Mouse (Mus musculus): ENCODE results near the gene Gnb2.

Gnb2 gene

DNA sequence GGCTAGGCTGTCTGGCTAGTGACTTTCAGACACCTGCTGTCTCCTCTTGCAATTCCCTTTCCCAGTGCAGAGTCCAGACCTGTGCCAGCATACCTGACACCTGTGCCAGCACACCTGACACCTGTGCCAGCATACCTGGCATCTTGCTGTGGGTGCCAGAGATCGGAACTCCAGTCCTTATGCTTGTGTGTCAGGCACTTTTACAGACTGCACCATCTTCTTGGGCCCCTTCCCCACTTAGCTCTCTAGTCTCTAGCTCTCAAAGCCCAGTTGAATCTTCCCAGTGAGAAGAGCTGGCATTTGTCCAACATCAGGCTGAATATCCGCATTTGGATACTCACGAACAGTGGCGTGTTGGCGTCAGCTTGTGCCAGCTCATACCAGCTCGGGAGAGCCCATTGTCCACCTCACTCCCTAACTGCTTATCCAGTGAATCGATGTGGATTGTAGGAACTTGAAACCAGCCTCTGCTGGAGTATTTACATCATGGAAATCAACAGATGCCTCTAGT is 6.0 kb upstream of the Gnb2 start:
- DNase-seq = no peak

DNA sequence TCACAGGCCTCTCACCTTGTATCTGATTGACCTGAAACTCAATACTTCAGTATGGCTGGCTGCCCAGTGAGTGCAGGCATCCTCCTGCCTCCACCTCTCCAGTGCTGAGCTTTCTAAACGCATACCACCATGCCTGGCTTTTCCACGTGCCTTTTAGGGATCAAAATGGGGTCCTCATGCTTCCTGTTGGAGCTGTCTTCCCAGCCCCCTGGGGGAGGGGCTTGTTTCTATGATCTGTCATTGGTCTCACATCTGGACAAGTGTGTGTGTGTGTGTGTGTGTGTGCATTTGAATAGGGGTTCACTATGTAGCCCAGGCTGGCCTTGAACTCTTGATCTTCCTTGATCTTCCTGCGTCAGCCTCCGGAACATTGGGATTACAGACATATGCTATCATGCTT is 4.2 kb upstream of the Gnb2 start:
- no peak for DNase-seq

DNA sequence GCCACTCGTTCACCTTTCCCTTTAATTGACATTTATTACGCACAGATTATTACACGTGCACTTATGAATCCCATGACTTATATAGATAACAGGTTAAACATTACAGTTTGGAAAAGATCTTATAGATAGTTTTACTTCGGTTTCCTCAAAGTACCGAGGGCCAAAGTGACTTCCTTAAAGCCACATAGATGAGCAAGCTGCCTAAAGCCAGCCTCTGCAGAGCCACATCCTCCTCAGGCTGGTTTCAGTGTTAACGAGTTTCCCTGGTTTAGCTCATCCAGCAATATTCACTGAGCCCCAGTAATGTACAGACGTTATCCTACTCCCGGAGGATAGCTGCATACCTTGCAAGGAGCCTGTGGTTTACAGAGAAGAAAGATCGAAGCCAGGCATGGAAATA is 2.0 kb upstream of the Gnb2 start:
- DNase-seq = no peak

DNA sequence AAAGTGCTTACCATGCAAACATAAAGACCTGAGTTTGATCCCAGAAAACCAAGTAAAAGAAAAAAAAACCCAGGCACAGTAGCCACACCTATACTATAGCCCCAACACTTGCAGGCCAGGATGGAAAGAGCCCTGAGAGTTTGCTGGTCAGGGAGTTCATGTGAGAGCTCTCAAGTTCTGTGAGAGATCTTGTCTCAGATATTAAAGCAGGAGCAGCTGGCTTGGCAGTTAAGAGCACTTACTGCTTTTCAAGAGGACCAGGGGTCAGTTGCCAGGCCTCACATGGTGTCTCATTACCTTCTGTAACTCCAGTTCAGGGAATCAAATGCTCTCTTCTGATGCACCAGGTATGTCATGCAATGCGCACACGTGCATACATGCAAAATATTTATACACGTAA is 1.5 kb upstream of the Gnb2 start:
- no peak for DNase-seq

DNA sequence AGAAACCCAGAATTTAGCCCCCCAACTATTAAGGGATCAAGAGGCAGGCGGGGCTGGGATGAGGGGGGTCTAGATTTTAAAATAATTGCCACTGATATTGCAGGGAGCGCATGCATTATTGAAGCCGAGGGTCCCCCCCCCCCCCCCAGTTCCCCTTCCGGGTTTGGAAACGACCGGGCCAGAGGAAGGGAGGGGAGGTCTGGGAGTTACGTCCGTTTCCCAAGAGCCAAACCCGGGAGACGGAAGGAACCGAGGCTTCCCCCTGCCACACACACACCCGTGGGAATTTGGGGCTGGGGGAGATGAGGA is 548 bp downstream of the Gnb2 start:
- no peak for DNase-seq

DNA sequence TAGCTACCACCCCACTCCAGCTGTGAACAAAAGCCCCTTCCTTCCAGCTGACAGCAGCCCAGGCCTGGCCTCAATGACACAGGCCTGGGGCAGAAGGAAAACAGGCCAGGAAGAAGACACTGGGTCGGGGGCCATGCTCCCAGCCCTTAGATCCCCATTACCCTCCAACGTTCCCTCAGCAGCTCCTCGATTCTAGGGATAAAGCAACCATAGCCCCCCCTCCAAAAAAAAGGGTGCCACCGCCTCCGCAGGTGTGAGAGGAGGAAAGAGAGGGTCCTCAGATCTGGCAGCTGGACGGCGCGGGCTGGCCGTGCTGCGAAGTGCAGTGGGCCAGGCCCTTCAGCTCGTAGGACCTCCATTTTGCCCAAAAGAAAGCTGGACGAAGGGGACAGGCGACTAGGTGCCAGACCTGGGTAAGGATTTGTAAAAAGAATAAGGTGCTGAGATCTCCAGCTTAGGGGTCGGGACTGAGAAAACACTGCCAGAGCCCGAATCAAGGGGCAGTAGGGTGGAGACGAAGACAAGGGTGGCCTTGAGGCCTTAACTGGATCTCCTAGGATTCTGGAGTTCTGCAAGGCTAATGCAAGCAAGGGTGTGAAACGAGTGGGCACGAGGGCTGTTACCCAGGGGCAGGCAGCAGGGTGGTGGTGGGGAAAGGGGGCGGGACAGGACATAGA is 1.0 kb downstream of the Gnb2 start:
- no peak for DNase-seq

DNA sequence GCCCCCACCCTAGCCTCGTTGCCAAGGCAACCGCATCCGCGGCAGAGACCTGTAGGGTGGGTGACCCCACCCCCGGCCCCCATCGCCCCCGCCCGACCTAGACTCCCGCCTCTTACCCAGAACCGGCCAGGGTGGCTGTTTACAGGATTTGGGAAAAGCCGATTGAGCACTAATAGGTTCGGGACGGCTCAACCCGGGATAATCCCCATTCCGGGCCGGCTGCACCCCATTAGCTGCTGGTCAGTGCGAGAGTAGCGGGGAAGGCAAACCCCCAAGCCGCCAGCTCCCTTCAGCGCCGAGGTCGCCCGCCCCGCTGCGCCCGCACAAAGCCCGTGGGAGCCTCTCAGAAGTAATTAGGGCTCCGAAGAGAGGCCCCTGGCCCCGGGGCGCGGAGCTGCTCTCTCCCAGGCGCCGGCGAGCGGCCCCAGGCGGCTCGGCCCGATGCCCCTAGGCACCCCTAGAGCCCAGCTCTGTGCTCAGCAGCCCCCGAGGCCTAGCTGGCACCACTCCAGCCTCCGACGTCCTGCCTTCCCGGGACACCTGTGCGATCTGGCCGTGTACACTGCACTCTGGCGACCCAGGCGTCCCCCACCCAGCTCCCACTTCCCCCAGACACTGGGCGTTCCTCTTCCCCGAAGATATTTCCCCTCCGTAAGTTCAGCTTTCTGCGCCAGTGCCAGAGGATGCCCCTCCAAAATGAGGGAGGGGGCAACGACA is 1.7 kb downstream of the Gnb2 start:
- no peak for DNase-seq

DNA sequence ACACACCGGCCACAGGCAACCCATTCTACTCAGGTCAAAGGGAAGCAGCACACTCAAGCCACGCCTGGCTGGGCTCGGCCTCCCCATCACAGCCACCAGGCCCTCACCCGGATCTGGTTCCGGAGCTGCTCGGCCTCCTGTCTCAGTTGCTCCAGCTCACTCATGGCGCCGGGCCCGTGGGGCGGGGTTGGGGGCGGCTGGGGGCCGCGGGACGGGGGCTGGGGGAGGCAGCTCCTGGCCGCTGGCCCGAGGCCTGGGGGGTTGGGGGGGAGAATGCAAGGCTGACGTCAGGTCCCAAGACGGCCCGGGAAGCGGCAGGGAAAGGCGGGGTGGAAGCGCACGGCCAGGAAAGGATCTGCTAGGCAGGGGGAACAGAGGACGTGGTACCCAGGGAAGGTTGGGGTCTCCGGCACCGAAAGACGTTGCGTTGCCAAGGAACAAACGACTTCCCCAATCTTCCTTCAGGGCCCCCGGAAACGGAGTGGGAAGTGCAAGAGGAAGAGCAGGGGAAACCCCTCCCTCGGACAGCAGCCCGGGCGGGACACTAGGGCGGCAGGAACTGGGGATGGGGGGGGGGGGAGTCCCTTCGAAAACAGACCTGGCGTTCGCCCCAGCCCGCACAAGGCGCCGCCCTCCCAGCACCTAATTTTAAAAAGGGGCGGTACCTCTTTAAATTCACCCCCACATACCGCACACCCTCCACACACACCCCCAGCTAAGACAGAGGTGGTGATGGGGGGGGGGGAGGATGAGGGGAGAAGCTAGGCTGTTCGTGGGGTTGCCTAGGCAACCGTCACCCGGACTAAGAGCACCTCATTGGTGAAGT is 2.5 kb downstream of the Gnb2 start:
- DNase-seq = peak; percentile 69

DNA sequence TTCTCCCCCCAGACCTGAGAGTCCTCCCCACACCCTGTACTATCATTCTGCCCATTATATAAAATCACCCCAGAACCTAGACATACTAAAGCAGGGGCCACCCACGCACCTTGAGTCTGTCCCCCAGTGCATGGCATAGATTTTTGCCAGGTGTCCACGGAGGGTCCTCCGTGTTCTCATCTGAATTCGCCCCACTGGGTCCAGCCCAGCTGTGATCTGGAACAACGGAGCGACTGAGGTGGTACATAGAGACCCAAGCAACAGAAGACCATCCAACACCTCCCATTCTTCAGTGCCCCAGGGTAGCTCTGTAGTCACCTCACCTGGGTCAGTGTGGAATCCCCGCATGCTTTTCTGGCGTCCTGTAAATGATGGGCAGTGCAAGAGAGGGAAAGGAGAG is 3.2 kb downstream of the Gnb2 start:
- no peak for DNase-seq

DNA sequence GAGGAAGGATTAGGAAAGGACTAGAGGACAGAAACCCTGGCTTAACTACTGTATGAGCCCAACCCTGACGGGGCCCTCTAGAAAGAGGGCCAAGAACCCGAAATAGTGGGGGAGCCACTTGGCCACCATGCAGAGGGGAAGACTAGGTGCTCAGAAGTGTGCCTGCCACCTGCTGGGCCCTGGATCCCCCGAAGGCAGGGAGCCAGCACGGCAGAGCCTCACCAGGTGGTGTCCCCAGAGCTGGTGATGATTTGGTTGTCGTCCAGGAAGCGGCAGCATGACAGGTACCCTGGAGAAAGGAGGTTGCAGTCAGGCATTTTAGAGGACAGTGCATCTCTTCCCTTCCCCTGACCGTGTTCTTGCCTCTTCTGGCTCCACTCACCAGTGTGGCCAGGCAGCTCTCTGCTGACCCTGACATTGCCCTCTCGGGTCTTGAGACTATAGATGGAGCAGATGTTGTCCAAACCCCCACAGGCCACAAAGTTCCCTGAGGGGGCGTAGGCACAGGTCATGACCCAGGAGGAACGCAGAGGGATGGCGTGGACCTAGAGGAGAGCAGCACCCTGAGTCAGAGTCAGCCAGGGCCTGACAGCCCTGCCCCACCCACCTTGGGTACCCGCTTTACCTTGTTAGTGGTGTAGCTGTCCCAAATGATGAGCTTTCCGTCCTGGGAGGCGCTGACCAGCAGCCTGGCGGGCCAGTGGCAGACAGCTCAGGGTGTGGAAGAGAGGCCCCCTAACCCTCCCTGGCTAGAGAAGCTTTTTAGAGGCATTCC is 3.9 kb downstream of the Gnb2 start:
- DNase-seq = no peak

DNA sequence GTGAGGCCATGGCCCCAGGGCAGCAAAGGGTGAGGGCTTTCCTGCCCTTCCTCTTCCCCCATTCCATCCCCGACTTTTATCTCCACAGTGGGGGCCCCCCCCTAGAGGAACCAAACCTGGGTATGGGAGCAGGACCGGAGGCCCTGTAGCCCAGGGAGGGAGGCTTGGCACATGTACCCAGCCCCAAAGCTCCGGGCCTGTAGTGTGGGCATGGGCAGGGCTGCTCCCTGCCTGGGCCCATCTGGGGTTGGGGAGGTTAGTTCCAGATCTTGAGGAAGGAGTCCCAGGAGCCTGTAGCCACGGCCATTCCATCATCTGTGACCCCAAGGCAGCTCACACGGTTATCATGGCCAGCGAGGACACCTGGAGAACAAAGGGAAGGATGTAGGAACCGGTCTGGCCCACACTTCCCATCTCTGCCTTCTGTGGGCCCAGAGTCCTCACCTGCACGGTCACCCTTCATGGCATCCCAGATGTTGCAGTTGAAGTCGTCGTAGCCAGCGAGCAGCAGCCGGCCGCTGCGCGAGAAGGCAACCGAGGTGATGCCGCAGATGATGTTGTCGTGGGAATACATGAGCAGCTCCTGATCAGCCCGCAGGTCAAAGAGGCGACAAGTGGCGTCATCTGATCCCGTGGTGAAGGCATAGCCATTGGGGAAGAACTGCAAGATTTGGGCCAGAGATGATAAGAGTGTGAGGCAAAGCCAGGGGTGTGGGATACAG is 4.9 kb downstream of the Gnb2 start:
- peak; percentile 6 for DNase-seq

DNA sequence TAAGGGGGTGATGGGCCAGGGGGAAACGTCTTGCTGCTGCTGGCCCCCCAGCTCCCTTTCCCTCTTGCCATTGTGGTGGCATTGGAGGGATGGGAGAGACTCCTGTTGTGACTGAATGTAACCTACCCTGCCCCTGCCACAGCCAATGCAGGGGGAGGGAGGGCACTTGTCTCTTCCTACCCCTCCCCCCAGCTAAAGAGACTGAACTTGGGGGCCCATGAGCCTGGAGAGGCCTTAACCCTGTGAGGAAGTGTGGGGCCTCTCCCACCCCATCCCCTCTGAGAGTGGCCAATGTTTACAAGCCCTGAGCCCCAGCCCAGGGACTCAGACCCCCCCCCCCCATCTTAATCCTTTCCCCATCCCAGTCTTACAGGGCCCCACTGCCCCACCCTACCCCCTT is 5.9 kb downstream of the Gnb2 start:
- DNase-seq = peak; percentile 10

DNA sequence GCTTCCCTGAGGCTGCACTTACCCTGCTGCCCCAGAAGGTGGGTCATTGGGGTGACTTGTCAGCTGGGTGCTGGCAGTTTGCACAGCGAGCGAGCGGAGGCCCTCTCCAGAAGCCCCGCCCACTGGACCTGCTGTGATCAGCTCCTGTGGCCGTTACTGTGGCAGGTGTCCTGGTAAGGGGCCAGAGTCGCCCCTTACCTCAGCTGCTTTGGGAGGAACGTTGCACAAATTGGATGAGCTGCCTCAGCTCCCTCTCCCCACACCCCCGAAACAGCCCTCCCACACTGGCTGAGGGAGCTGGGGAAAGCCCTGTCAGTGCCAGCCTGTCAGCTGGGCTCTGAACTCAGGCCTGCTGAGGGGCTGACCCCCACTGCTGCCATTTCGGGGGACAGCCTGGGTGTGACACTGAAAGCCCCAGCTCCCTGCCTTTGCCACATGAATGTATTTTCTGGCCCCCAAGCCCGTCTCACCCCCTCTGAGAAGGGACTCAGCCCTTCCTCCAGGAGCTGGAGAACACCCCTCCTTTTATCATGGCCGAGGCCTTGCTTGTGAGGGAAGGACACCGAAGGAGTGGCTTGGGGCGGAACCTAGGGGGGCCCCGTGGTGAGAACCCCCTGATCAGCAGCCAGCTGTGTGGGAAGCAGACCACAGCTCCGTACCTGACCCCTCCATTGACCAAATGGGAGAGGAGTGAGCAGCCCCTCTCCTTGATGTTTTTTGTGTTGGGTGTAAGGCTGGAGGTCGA is 6.9 kb downstream of the Gnb2 start:
- DNase-seq = peak; percentile 60

DNA sequence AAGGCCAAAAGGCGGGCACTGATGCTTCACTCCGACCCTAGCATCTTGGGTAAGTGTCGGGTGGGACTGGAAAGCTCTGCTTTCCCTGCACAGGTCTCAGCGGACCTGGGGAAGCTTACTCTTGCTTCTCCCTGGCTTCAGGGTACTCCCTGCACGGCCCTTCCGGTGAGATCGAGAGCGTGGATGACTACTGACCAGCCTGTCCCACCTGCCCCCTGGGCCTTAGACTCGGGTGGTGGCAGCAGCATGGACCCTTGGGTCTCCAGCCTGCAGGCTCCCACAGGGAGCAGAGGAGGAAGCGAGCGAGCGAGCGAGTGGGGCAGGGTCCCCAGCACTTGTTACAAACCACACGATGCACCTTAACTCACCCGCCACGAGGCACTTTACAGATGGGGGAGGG is 7.8 kb downstream of the Gnb2 start:
- DNase-seq = peak; percentile 3

DNA sequence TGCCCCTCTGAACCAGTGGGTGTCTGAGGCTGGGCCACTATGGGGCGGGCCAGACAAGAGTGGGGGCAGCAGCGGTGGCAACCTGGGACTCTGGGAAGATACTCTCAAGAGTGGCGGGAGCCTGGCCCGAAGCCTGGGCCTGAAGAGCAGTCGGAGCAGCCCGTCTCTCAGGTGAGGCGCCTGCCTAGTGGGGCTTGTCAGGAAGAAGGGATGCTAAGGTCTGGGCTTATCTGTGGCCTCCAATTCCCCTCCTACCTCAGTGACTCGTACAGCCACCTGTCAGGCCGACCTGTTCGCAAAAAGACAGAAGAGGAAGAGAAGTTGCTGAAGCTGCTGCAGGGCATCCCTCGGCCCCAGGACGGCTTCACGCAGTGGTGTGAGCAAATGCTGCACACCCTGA is 8.6 kb downstream of the Gnb2 start:
- DNase-seq = no peak

DNA sequence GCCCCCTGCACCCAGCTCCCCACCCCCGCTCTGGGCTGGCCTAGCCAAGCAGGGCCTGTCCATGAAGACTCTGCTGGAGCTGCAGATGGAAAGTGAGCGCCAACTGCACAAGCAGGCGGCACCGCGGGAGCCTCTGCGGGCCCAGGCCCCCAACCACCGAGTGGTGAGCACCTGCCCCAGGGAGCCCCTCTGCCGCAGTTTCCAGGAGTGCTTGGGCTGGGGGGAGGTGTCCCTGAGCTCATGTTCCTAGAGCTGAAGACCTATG is 9.1 kb downstream of the Gnb2 start:
- no peak for DNase-seq

DNA sequence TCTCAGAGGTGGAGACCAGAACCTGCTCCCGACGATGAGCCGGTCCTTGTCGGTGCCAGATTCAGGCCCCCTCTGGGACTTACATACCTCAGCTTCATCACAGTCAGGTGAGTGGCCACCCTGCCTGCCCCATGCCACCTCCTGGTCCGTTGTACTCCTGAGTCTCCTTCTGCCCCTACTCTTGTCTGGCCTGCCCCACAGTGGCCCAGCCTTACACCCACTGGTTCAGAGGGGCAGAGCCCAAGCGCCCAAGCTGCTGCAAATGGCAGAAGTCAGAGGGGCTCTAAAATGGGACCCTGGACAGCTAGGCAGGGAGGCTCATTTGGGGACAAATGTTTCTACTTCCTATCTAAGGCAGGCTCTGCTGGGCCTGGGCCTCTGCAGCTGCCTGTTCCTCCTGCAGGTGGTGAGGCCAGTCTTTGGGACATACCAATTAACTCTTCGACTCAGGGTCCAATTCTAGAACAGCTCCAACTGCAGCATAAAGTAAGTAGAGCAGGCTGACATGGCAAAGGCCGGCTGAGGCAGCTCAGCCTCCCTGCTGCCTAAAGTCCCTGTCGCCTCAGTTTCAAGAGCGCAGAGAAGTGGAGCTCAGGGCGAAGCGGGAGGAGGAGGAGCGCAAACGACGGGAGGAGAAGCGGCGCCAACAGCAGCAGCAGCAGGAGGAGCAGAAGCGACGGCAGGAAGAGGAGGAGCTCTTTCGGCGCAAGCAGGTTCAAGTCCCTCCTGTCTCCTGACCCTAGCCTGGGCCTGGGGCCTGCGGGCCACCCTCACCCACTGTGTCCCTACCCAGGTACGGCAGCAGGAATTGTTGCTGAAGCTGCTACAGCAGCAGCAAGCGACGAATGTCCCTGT is 9.7 kb downstream of the Gnb2 start:
- DNase-seq = no peak

DNA sequence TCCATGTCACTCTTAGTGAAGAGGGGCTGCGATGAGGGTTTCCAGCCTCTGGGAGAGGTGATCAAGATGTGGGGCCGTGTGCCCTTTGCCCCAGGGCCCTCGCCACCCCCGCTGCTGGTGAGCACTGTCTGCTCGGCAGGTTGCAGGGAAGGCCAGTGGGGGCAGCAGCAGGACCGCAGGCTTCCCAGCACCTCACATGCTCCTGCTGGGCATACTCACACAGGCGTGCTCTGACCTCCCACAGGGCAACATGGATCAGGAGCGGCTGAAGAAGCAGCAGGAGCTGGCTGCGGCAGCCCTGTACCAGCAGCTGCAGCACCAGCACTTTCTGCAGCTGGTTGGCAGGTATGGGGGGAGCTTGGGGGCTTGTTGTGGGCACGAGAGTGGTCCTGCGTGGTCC is 10.6 kb downstream of the Gnb2 start:
- no peak for DNase-seq

DNA sequence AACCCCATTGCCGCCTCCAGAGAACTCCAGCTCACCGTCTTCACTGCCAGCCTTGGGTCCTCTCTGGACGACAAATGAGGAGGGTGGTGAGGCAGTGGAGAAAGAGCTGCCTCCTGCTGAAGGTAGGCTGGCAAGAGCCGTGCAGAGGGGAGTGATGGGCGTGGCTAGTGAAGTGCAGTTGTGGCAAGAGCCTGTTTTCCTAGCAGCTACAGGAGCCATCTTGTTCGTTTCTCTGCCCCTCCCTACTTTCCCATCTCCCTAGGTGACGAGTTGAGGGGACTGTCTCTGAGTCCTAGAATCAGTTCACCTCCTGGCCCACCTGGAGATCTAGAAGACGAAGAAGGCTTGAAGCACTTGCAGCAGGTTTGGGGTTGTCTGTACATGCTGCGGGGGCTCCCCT is 11.4 kb downstream of the Gnb2 start:
- DNase-seq = no peak

DNA sequence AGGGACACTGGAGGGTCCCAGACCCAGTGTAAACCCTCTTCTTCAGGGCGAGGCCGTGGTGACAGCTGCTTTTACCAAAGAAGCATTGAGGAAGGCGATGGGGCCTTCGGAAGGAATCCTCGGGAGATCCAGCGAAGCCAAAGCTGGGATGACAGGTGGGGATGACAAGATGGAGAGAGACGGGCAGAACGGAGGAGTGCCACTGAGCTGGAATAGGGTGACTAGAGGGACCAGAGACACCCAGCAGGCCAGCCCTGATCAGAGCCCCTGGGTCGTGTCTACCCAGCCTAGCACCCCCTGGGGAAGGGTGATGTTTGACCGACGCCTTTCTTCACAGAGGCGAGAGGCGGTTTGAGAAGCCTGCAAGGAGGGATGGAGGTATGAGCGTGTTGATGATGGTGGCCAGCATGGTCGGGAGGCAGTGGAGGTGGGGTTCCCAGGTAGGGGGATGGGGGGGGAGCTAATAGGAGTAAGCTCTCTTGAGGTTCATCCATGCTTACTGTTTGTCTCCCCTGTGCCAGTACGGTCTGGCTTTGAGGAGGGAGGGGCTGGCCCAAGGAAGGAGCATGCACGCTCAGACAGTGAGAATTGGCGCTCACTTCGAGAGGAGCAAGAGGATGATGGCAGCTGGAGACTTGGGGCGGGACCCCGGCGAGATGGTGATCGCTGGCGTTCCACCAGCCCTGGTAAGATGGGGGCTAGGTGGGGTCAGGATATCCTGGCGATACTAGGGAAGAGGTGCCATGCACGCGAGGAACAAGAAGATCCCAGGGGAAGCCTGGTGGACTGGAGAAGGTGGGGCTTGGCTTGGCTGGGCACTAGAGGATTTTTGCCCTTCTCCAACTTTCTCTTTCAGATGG is 13.4 kb downstream of the Gnb2 start:
- peak; percentile 4 for DNase-seq
